Mouse (Mus musculus) brain, embryonic 14.5 days (tissue): ENCODE results near the gene Naaladl2. TPM values are rescaled to one million over a fixed set of nuclear protein-coding genes. Genes with fewer than 3 reads are reported as not detected.

ENCODE experiments used
- DNase-seq: peaks from one replicate; pipeline ENCODE4 v3.0.0-alpha.2; 2011; ENCODE audit warnings: low read depth
- CTCF ChIP-seq: fragments of 200-500 bp; IDR thresholded peaks from 2 replicates; pipeline ENCODE4 v1.5.1; 2012; ENCODE audit warnings: inconsistent platforms, mild to moderate bottlenecking, moderate library complexity, borderline replicate concordance; ENCODE audit not compliant: insufficient read depth, insufficient read length; ENCODE audit errors: extremely low read depth
- POLR2A ChIP-seq: fragments of 200-500 bp; IDR thresholded peaks from 2 replicates; pipeline ENCODE4 v1.6.1; 2012; ENCODE audit warnings: mild to moderate bottlenecking, inconsistent platforms, borderline replicate concordance; ENCODE audit not compliant: poor library complexity, insufficient read depth, insufficient read length, severe bottlenecking; ENCODE audit errors: extremely low read depth
- polyA plus RNA-seq: library from polyadenylated mRNA; depleted of rRNA; stranded (reverse); fragments of >200 nt; gene quantifications from 2 replicates; pipeline ENCODE4 v1.2.3, GENCODE M21; 2012

Naaladl2 gene
- polyA plus RNA-seq, 1 experiment, result 0.53 TPM

DNA sequence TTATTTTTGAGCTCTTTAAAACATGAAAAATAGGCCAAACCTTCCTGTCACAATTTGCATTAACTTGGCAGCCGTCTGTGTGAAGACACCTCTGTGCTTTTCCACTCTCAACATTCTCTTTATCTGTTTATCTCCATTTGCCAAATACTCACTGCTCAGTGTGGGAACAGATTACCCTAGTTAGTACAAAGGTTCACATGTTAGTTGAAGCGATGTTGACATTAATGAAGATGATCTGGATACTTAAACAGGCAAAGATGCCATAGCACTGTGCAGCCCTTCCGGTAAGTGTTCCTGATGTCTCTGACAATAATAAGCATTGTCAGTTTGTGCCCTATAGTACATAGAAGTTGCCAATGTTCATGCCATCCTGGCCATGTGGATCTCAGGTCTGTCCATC lies 400.1 kb downstream of the Naaladl2 start:
- DNase-seq, result no peak
- TF ChIP-seq POLR2A, result no peak
- TF ChIP-seq CTCF, result no peak

DNA sequence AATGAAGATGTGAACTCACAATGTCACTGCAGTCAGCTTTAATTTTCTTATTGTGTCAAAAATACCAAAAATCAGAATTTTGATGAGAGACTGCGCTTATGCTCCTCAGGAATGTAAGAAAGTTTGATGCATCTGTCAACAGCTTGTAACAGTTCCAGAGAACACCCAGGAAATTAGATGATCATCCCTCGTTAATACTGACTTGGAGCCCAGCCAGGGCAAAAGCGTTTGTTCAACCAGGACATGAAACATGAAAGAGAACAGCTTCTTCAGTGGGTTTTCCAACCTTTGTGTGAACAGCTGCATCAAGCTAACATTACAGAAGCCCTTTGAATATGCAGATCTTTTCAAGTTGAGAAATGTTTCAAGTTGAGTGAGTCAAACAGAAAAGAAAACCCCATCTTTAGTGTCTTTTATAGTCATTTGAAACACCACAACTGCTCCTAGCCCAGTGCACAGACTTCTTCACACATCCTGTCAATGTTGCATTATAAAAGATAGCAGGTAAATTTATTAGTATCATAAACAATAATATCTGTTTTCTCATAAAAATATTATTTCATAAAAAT lies 424.8 kb downstream of the Naaladl2 start:
- peak; percentile 73 for DNase-seq
- TF ChIP-seq CTCF, result no peak

DNA sequence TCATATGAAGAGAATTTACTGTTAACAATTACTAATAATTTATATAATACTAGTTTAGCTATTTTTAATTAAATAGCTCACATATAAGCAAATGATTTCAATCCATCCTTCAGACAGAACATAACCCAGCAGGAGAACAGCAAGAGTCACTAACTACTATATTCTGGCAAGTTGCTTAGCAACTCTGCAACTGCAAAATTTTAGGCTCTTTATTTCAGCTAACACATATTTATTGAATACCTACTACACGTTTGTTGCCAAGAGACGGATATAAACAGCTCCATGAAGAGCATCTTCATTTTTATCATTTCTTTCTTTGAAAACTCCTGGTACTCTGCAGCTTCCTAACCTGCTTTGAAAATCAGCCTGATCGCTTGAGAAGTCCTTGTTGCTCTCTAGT lies 429.3 kb downstream of the Naaladl2 start:
- no peak for DNase-seq
- TF ChIP-seq CTCF, result no peak
- no peak for TF ChIP-seq POLR2A

DNA sequence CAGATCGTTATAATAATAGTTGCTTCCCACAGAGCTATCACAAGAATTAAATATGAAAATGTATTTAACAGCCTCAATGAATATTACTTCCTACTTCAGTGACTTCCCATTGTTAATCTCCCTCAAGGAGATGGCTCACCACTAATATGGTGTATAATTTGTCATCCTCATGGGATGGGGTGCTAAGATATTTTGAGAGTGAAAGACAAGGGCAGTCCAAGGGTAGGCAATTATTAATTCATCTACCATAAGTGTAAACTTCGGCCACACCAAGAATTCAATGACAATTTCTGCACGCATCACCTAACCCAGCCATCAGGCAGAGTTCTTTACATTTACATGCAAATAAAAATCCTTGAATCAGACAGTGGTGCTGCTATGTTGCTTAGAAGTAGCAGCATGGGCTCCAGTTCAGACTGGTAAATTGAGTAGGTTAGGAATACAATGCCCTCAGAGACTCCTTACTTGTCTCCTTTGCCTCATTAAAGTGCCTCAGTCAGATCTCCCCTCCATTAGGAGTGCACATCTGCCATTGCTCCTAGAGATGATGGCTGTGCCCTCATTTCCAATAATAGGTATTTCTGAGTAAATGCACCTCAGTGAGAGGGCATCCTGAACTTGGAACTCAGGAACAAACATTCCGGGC lies 438.2 kb downstream of the Naaladl2 start:
- peak; percentile 58 for DNase-seq
- TF ChIP-seq POLR2A, result no peak
- TF ChIP-seq CTCF, result no peak

DNA sequence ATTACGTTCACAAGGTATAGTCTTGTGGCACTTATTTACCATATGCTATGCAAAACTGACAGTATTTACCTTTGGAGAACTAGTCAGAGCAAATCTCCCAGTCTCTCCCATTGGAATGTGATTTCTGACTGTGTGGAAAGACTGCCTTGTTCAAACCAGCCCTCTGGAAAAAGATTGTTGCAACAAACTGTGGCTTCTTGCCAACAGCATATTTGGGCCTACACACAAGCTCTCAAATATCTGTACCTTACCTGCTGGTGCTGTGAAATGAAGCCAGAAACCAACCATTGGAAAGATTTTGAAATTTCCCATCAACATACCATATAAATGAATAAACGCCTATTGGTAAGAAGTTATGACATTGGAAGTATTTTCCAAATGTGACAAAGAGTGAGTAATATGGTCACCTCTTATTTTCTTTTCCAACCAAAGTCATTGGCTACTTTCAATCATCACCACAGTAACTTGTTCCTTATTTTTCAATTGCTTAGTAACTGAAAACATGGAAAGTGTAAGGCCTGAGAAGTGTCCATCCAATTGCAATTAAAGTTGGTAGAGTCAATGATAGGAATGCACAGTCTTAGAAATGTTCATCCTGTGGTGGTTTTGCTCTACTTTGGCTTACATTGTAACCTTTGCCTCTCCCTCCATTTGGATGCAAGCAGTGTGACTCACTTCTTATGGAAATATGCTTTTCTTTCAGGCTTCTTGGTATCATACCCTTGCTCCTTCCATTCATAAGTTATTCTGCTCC lies 453.7 kb downstream of the Naaladl2 start:
- no peak for DNase-seq
- no peak for TF ChIP-seq CTCF
- no peak for TF ChIP-seq POLR2A

DNA sequence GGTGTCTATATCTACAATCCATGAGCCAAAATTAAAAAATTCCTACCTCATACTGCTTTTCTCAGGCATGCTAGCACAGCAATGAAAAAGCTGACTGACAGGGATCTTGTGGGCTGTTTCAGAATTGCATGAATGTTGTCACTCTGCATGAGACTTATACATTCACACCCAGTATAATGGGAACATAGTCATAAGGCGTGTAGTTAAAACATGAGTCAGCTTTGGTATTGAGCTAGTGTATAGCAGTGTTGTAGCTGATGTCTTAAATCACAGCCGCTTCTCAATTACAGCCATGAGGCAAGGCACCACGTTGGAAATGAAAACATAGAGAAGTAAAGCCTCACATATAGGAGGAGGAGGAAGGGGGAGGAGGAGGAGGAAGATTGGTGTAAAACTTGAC lies 473.6 kb downstream of the Naaladl2 start:
- no peak for DNase-seq
- no peak for TF ChIP-seq POLR2A
- TF ChIP-seq CTCF, result no peak

DNA sequence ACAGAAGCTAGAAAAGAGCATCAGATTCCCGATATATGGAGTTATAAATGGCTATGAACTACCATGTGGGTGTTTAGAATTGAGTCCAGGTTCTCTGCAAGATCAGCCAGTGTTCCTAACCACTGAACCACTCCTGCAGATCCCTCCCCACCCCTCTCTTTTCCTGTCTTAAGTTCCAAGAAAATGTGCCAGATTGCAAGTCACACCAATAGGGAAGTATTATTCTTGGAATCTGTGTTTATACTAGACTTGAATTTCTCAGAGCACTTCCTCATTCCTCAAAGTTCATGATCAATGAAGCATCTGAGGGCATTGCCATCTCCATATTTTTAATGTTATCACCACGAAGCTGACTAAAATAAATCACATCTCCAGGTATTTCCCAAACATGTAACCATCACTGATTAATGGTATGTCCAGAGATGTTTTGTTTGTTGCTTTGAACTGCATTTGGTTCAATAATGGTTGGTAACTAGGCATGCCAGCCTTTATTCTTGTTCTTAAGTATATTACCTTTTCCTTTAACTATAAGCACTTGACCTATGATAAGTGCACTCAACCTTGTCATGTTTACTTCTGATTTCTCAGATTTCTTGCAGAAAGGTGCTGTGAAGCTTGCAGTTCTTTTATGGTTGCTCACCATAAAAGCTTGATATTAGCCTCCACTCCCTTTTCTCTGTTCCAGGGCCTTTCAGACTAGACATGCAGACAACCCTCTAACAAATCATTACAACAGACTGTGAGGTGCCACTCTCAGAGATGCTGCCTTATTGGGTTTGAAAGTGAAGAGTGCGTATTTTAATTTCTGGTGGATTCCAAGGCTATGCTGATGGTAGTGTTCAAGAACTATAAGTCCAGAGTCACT lies 475.8 kb downstream of the Naaladl2 start:
- TF ChIP-seq POLR2A, result no peak
- TF ChIP-seq CTCF, result no peak
- DNase-seq, result no peak

DNA sequence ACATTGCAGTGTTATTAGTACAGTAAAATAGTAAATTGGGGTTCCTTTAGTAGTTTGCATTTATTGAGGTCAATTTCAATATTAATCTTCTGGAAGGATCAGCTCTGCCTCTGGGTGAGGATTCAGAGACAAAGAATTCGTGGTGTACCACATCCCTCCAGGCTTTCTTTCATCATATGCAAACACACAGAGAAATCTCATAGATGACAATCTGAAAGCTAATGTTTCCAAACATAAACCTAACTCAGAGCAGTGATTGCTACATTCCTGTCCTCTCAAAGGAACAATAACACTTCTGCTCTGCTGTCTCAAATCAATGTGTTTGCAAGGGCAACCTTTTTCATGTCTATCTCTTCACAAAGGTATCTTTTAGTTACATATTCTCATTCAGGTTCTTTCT lies 478.7 kb downstream of the Naaladl2 start:
- DNase-seq, result no peak
- TF ChIP-seq CTCF, result no peak
- TF ChIP-seq POLR2A, result no peak

DNA sequence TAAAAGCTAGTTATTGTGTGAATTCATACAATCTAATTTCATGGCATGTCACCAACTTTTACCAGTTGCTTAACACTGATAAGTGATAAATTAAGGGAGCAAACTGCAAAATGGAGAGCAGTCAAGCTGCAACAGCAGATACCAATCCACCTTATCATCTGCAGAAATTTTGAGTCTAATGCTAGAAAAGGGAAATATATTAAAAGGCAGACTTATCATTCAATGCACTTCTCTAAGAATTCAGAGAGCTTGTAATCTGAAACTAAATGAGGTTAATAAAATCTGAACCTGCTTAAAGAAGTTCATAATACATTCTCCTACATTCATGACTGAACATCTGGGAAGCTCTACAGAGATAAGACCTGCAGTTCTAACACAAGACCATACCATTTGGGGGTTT lies 480.3 kb downstream of the Naaladl2 start:
- DNase-seq, result no peak
- TF ChIP-seq POLR2A (no peak), CTCF (no peak)

DNA sequence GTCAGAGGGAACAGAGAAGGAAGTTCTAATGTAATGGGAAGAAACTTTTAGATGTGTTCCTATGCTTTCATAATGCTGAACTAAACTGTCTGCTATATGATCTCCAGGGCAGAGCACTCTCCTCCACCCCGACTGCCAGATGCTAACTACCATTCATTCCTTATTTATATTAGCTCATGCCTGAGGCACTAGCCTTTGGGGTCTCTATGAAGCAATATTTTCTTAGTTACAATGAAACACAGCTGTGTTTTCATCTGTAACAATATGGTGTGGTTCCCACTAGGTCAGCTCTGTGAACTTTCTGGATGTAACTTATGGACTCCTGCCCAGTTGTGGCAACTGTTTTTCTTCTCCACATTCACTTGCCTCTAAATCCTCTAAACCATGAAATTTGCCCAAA lies 514.0 kb downstream of the Naaladl2 start:
- TF ChIP-seq POLR2A (no peak), CTCF (no peak)
- peak; percentile 22 for DNase-seq

DNA sequence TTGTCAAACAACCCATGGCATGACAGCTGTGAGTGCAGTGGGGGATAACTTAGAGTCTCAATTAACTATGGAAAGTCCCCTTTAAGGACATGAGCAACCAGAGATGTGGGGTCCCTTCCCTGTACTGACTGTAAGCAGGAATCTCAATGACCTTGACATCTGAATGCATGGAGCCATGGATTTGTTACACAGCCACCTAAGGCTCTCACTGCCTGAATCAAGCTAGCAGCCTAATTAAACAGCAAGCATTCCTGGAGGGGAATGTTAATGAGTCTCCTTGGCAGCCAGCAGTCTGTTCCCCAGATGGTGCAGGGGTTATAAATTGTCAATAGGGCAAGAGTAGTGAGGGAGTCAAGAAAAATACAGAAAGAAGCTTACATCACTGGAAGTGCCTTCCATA lies 538.6 kb downstream of the Naaladl2 start:
- TF ChIP-seq POLR2A (no peak), CTCF (no peak)

More for the DNA sequence above, 538.6 kb downstream of the Naaladl2 start:
- peak; percentile 92 for DNase-seq
